Mouse (Mus musculus): ENCODE data around the gene Il1a. TPM values are rescaled to one million over a fixed set of nuclear protein-coding genes. Genes with fewer than 3 reads are reported as not detected.

Gene Il1a
- polyA plus RNA-seq, 1 experiment from 2014 or later: 1.3 TPM

GRCm38 (mm10) chr2:129315831-129316230 lies 6.1 kb upstream of the Il1a start:
- H3K27me3 ChIP-seq (replicated peaks; ENCODE audit: control insufficient read depth, insufficient read depth, low read length): no peaks in the 10 kb centered on the region
- no peak overlapping the region for H3K9ac ChIP-seq (ENCODE audit: low read depth, low read length)
- no peaks in the 10 kb centered on the region for H3K36me3 ChIP-seq (ENCODE audit: control insufficient read depth, insufficient read depth, low read length)
- no peak overlapping the region for H3K27ac ChIP-seq (ENCODE audit: low read length)
- no peak for ATAC-seq
- H3K9me3 ChIP-seq (ENCODE audit: control insufficient read depth, low read length): no peaks in the 10 kb centered on the region
- H3K4me2 ChIP-seq (ENCODE audit: low read depth, low read length): no peak overlapping the region
- no peaks in the 10 kb centered on the region for H3K4me1 ChIP-seq (ENCODE audit: control insufficient read depth, insufficient read depth, low read length)
- 68% methylated on average over 4 of the region's 4 CpGs for WGBS
- no peak overlapping the region for H3K4me3 ChIP-seq (ENCODE audit: low read length)

DNA sequence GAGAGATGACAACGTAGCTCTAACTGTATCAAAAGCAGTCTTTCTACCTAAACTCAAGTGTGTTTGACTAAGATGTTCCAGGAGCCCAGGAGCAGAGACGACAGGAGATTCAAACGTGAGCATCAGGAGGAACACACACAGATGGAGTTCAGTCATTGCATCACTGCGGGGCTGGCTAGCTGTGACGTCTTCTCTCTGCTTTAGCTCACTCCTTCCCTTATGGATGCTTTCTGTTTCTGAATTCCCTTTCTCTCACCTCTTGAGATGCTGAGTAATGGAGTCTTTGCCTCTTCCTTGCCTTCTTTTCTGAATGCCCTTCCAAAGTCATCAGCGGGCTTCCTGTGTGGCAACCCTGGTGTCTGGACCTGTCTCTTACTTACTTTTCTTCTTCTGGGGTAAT lies 5.1 kb upstream of the Il1a start:
- H3K4me1 ChIP-seq (ENCODE audit: control insufficient read depth, insufficient read depth, low read length): no peaks in the 10 kb centered on the region
- no peak overlapping the region for H3K27ac ChIP-seq (ENCODE audit: low read length)
- 81% methylated on average over 6 of the region's 6 CpGs for WGBS
- H3K27me3 ChIP-seq (replicated peaks; ENCODE audit: control insufficient read depth, insufficient read depth, low read length): no peaks in the 10 kb centered on the region
- no peak overlapping the region for H3K4me3 ChIP-seq (ENCODE audit: low read length)
- no peak overlapping the region for H3K4me2 ChIP-seq (ENCODE audit: low read depth, low read length)
- no peak overlapping the region for H3K9ac ChIP-seq (ENCODE audit: low read depth, low read length)
- no peaks in the 10 kb centered on the region for H3K36me3 ChIP-seq (ENCODE audit: control insufficient read depth, insufficient read depth, low read length)
- no peak for ATAC-seq
- H3K9me3 ChIP-seq (ENCODE audit: control insufficient read depth, low read length): no peaks in the 10 kb centered on the region

DNA sequence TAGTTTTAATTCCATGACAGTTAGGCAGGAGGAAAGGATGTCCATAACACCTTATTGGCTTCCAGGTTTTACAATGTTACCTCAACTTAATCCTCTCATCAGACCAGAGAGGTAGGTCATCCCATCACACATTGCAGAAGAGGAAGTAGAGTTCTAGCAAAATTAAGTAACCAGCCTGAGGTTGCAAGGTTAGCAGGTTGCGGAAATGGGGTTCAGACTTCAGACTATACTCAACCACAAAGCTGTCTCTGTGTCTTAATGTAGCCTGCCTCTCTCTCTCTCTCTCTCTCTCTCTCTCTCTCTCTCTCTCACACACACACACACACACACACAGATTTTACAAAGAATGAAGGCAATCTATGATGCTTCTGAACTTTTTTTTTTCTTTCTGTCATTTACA lies 4.2 kb upstream of the Il1a start:
- Histone ChIP-seq H3K4me1 (ENCODE audit: control insufficient read depth, insufficient read depth, low read length) (no peaks in the 10 kb centered on the region), H3K9me3 (ENCODE audit: control insufficient read depth, low read length) (no peaks in the 10 kb centered on the region), H3K27ac (ENCODE audit: low read length) (no peak overlapping the region), H3K4me2 (ENCODE audit: low read depth, low read length) (no peak overlapping the region), H3K9ac (ENCODE audit: low read depth, low read length) (no peak overlapping the region), H3K4me3 (ENCODE audit: low read length) (no peak overlapping the region), H3K36me3 (ENCODE audit: control insufficient read depth, insufficient read depth, low read length) (no peaks in the 10 kb centered on the region), H3K27me3 (replicated peaks; ENCODE audit: control insufficient read depth, insufficient read depth, low read length) (no peaks in the 10 kb centered on the region)
- ATAC-seq: no peak
- 94% methylated on average over 1 of the region's 1 CpGs for WGBS

GRCm38 (mm10) chr2:129306020-129306419 lies 3.8 kb downstream of the Il1a start:
- H3K9ac ChIP-seq (ENCODE audit: low read depth, low read length): no peak overlapping the region
- H3K36me3 ChIP-seq (ENCODE audit: control insufficient read depth, insufficient read depth, low read length): no peaks in the 10 kb centered on the region
- no peak overlapping the region for H3K4me2 ChIP-seq (ENCODE audit: low read depth, low read length)
- WGBS: 71% methylated on average over 4 of the region's 4 CpGs
- no peaks in the 10 kb centered on the region for H3K27me3 ChIP-seq (replicated peaks; ENCODE audit: control insufficient read depth, insufficient read depth, low read length)
- no peak overlapping the region for H3K4me3 ChIP-seq (ENCODE audit: low read length)
- H3K27ac ChIP-seq (ENCODE audit: low read length): no peak overlapping the region
- H3K4me1 ChIP-seq (ENCODE audit: control insufficient read depth, insufficient read depth, low read length): no peaks in the 10 kb centered on the region
- H3K9me3 ChIP-seq (ENCODE audit: control insufficient read depth, low read length): no peaks in the 10 kb centered on the region
- ATAC-seq: no peak

GRCm38 (mm10) chr2:129297589-129297982 lies 12.2 kb downstream of the Il1a start:
- Histone ChIP-seq H3K4me2 (ENCODE audit: low read depth, low read length) (peak overlapping the region; percentile 83), H3K4me1 (ENCODE audit: control insufficient read depth, insufficient read depth, low read length) (peaks cover 10% of the 10 kb centered on the region)
- ATAC-seq: peak; percentile 62

GRCm38 (mm10) chr2:129296671-129297588 lies 12.8 kb downstream of the Il1a start, which contains the start of gene Ckap2l:
Ckap2l (minus strand) TSS chr2:129297212.
- under 1% methylated on average over 50 of the region's 50 CpGs for WGBS

More at GRCm38 (mm10) chr2:129297589-129297982, 12.2 kb downstream of the Il1a start:
- H3K27me3 ChIP-seq (replicated peaks; ENCODE audit: control insufficient read depth, insufficient read depth, low read length): no peaks in the 10 kb centered on the region
- H3K9me3 ChIP-seq (ENCODE audit: control insufficient read depth, low read length): no peaks in the 10 kb centered on the region
- H3K9ac ChIP-seq (ENCODE audit: low read depth, low read length): peak overlapping the region; percentile 71
- peak overlapping the region; percentile 94 for H3K4me3 ChIP-seq (ENCODE audit: low read length)
- 4% methylated on average over 10 of the region's 10 CpGs for WGBS
- H3K36me3 ChIP-seq (ENCODE audit: control insufficient read depth, insufficient read depth, low read length): 0 out of 2 replicates have a peak, but pooled peaks cover 4% of the 10 kb centered on the region
- peak overlapping the region; percentile 84 for H3K27ac ChIP-seq (ENCODE audit: low read length)

DNA sequence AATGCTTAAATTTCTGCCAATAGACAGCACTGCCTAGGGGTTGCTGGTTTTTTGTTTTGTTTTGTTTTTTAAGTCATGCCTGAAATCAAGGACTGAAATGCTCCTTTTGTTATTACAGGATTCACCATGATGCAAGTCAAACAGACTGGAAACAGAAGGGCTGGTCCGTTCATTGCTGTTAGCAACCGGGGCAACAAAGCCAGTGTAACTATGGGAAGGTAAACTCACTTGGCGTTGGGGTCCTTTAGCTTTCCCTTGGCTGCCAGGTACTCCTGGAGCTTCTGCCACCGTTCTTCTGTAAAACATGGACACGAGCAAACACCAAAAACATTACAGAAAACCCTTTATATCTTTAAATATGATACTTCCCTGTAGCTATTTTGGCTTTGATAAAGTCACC lies 13.7 kb downstream of the Il1a start:
- peaks cover 10% of the 10 kb centered on the region for H3K4me1 ChIP-seq (ENCODE audit: control insufficient read depth, insufficient read depth, low read length)
- H3K27ac ChIP-seq (ENCODE audit: low read length): no peak overlapping the region
- peak overlapping the region; percentile 57 for H3K4me2 ChIP-seq (ENCODE audit: low read depth, low read length)
- no peak for ATAC-seq
- H3K9ac ChIP-seq (ENCODE audit: low read depth, low read length): peak overlapping the region; percentile 90
- 0 out of 2 replicates have a peak, but pooled peaks cover 4% of the 10 kb centered on the region for H3K36me3 ChIP-seq (ENCODE audit: control insufficient read depth, insufficient read depth, low read length)
- 50% methylated on average over 5 of the region's 5 CpGs for WGBS
- H3K4me3 ChIP-seq (ENCODE audit: low read length): peak overlapping the region; percentile 94
- H3K9me3 ChIP-seq (ENCODE audit: control insufficient read depth, low read length): no peaks in the 10 kb centered on the region
- no peaks in the 10 kb centered on the region for H3K27me3 ChIP-seq (replicated peaks; ENCODE audit: control insufficient read depth, insufficient read depth, low read length)

More at GRCm38 (mm10) chr2:129296671-129297588, 12.8 kb downstream of the Il1a start, which contains the start of gene Ckap2l:
- peak within 1 kb of the TSS; percentile 84 for H3K27ac ChIP-seq (ENCODE audit: low read length)
- H3K27me3 ChIP-seq (replicated peaks; ENCODE audit: control insufficient read depth, insufficient read depth, low read length): no peaks in the 10 kb centered on the region
- peak within 1 kb of the TSS; percentile 83 for H3K4me2 ChIP-seq (ENCODE audit: low read depth, low read length)
- no peaks in the 10 kb centered on the region for H3K9me3 ChIP-seq (ENCODE audit: control insufficient read depth, low read length)
- peak within 1 kb of the TSS; percentile 90 for H3K9ac ChIP-seq (ENCODE audit: low read depth, low read length)
- 0 out of 2 replicates have a peak, but pooled peaks cover 4% of the 10 kb centered on the region for H3K36me3 ChIP-seq (ENCODE audit: control insufficient read depth, insufficient read depth, low read length)
- H3K4me1 ChIP-seq (ENCODE audit: control insufficient read depth, insufficient read depth, low read length): peaks cover 10% of the 10 kb centered on the region
- peak within 1 kb of the TSS; percentile 94 for H3K4me3 ChIP-seq (ENCODE audit: low read length)
- ATAC-seq: peak; percentile 100

DNA sequence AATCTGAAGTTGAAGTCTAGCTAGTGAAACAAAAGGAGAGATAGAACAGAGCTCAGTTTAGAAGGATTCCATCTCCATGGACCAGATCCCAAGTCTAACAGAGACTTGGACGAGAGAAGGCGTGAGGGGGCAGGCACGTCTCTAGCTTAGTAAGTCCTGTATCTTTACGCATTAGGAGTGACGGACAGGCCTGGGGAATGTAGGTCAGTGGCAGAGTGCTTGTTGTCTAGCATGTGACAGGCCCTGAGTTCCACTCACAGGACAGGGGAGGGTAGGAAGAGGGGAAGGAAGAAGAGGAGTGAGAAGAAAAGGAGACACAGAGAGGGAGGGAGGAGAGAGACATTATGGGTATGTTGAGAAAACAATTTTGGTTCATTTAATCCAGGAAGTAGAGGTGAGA lies 14.7 kb downstream of the Il1a start:
- no peak overlapping the region for H3K27ac ChIP-seq (ENCODE audit: low read length)
- no peak overlapping the region for H3K9ac ChIP-seq (ENCODE audit: low read depth, low read length)
- H3K4me2 ChIP-seq (ENCODE audit: low read depth, low read length): no peak overlapping the region
- no peaks in the 10 kb centered on the region for H3K9me3 ChIP-seq (ENCODE audit: control insufficient read depth, low read length)
- H3K36me3 ChIP-seq (ENCODE audit: control insufficient read depth, insufficient read depth, low read length): 0 out of 2 replicates have a peak, but pooled peaks cover 4% of the 10 kb centered on the region
- ATAC-seq: no peak
- 91% methylated on average over 5 of the region's 5 CpGs for WGBS
- H3K4me3 ChIP-seq (ENCODE audit: low read length): no peak overlapping the region
- H3K4me1 ChIP-seq (ENCODE audit: control insufficient read depth, insufficient read depth, low read length): peaks cover 10% of the 10 kb centered on the region
- H3K27me3 ChIP-seq (replicated peaks; ENCODE audit: control insufficient read depth, insufficient read depth, low read length): no peaks in the 10 kb centered on the region

DNA sequence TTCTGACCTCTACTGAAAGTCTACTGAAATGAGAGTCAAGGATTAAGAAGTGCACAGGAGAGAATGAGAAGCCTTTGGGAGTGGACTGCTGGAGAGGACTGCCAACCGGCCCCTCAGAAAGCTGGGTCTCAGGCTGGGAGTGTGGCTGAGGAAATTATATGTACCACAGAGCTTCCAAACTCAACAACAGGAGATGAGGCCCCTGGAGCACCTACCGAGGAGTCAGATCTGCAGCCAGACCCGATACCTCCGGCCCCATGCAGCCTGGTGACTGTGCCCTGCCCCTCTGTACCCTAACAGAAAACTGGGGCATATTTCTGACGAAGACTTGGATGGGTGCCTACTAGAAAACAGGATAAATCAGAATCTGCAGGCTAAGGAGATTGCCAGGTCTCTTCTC lies 35.9 kb downstream of the Il1a start:
- no peak overlapping the region for H3K27ac ChIP-seq (ENCODE audit: low read length)
- no peaks in the 10 kb centered on the region for H3K9me3 ChIP-seq (ENCODE audit: control insufficient read depth, low read length)
- ATAC-seq: no peak
- H3K27me3 ChIP-seq (replicated peaks; ENCODE audit: control insufficient read depth, insufficient read depth, low read length): no peaks in the 10 kb centered on the region
- H3K4me1 ChIP-seq (ENCODE audit: control insufficient read depth, insufficient read depth, low read length): no peaks in the 10 kb centered on the region
- no peak overlapping the region for H3K4me3 ChIP-seq (ENCODE audit: low read length)
- 95% methylated on average over 5 of the region's 5 CpGs for WGBS
- no peak overlapping the region for H3K4me2 ChIP-seq (ENCODE audit: low read depth, low read length)
- H3K9ac ChIP-seq (ENCODE audit: low read depth, low read length): no peak overlapping the region
- peaks cover 13% of the 10 kb centered on the region for H3K36me3 ChIP-seq (ENCODE audit: control insufficient read depth, insufficient read depth, low read length)

Measured in intestine, embryonic 16.5 days (tissue).